In the genomic region with DNA sequence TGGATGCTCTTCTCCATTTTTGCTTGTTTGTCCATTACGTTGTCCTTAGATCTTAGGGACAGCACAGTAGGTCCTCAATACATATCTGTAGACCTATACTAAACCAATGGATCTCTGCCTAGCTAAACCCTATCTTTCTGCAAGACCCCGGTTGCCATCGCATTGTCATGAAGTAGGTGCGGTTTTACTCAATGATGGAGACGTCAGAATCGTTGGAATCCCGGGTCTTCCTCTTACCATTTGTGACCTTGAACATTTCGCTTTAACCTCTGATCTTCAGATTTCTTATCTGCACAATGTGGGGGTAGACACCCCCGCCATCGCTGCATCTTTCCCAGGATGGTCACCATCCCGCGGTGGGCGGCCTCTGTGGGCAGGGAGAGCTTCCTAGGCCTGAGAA, we compare ENCODE assay signal across 8 mouse cellular contexts. TPM values are rescaled to one million over a fixed set of nuclear protein-coding genes. Genes with fewer than 3 reads are reported as not detected.
DNase-seq lines count a peak whose midpoint lies in the region; ATAC-seq and TF ChIP-seq lines count a peak whose summit lies in the region.

No protein-coding gene starts in this region.

- no peak for TF ChIP-seq POLR2A in thymus, adult 2 months (IDR thresholded peaks at IDR 0.05; ENCODE audit: control insufficient read depth, extremely low read depth, insufficient read depth, low read length, poor library complexity)

- H3K4me1 ChIP-seq in heart, embryonic 10.5 days, result peaks cover 18% of the 10 kb centered on the region
- H3K4me1 ChIP-seq in thymus, adult 2 months (replicated peaks; ENCODE audit: control insufficient read depth, insufficient read depth, low read length), result peaks cover 16% of the 10 kb centered on the region
- H3K4me1 ChIP-seq in liver, embryonic 14.5 days (replicated peaks; ENCODE audit: control insufficient read depth in 2 of 2, insufficient read depth in 2 of 2, low read length in 1 of 2), result no peaks in the 10 kb centered on the region

- no peaks in the 10 kb centered on the region for H3K9me3 ChIP-seq in heart, embryonic 10.5 days
- H3K9me3 ChIP-seq in liver, embryonic 14.5 days (ENCODE audit: control insufficient read depth, low read length), result no peaks in the 10 kb centered on the region

- peaks cover 81% of the 10 kb centered on the region for H3K27me3 ChIP-seq in heart, embryonic 10.5 days (ENCODE audit: insufficient read depth, poor library complexity, severe bottlenecking)
- peaks cover 33% of the 10 kb centered on the region; the same call in 1 of the 2 replicates for H3K27me3 ChIP-seq in thymus, adult 2 months (ENCODE audit: control insufficient read depth, insufficient read depth, low read length)
- peaks cover 33% of the 10 kb centered on the region for H3K27me3 ChIP-seq in liver, embryonic 14.5 days (ENCODE audit: control insufficient read depth, insufficient read depth, low read length)

- peak overlapping the region; percentile 71 for H3K4me3 ChIP-seq in heart, embryonic 10.5 days
- H3K4me3 ChIP-seq in thymus, adult 2 months (ENCODE audit: control insufficient read depth, insufficient read depth, low read length), result peak overlapping the region; percentile 48
- no peak overlapping the region; a peak in 1 of 4 replicates for H3K4me3 ChIP-seq in liver, embryonic 14.5 days (ENCODE audit: insufficient read depth in 1 of 2, low read depth in 2 of 2, low read length in 2 of 2)

- H3K9ac ChIP-seq in liver, embryonic 14.5 days (replicated peaks), result no peak overlapping the region

- WGBS in heart, embryonic 10.5 days, result 15% methylated on average over 13 of the region's 13 CpGs
- 21% methylated on average over 13 of the region's 13 CpGs for WGBS in thymus, adult 2 months
- 15% methylated on average over 13 of the region's 13 CpGs for WGBS in liver, embryonic 14.5 days (ENCODE audit: insufficient replicate concordance)

- peak overlapping the region; percentile 63; the same call in 1 of the 2 replicates for H3K4me2 ChIP-seq in liver, embryonic 14.5 days (ENCODE audit: low read depth)

- DNase-seq in heart, embryonic 10.5 days (ENCODE audit: low spot score), result no peak
- no peak for DNase-seq in heart, postnatal 14 days
- DNase-seq in thymus, adult 2 months, result no peak
- DNase-seq in thymus, postnatal 36 days, result no peak
- no peak for DNase-seq in liver, embryonic 14.5 days (ENCODE audit: low read depth in 3 of 3, low spot score in 3 of 3)
- no peak for DNase-seq in thymus, postnatal 25 days
- DNase-seq in urinary bladder, adult 18-20 months (ENCODE audit: low spot score in 2 of 2), result no peak
- DNase-seq in cerebellum, postnatal 10 days, result no peak

- no peak for ATAC-seq in liver, embryonic 14.5 days (ENCODE audit: insufficient read depth)

- intact Hi-C loops in heart, postnatal 14 days (cut with DNase I), result no loop called here

- H3K27ac ChIP-seq in heart, embryonic 10.5 days, result no peak overlapping the region
- no peak overlapping the region for H3K27ac ChIP-seq in thymus, adult 2 months (ENCODE audit: control insufficient read depth, insufficient read depth, low read length)
- H3K27ac ChIP-seq in liver, embryonic 14.5 days, result no peak overlapping the region

- no peak for TF ChIP-seq EP300 in liver, embryonic 14.5 days (IDR thresholded peaks at IDR 0.05; ENCODE audit: low read depth)

- no peaks in the 10 kb centered on the region for H3K36me3 ChIP-seq in heart, embryonic 10.5 days
- H3K36me3 ChIP-seq in thymus, adult 2 months (ENCODE audit: control insufficient read depth, insufficient read depth, low read length), result no peaks in the 10 kb centered on the region
- H3K36me3 ChIP-seq in liver, embryonic 14.5 days (replicated peaks; ENCODE audit: control insufficient read depth, insufficient read depth, low read depth), result no peaks in the 10 kb centered on the region

- no peak for TF ChIP-seq CTCF in thymus, adult 2 months (IDR thresholded peaks at IDR 0.05; ENCODE audit: borderline replicate concordance, control insufficient read depth, extremely low read depth, insufficient read depth, low read length, poor library complexity)
- no peak for TF ChIP-seq CTCF in liver, embryonic 14.5 days (IDR thresholded peaks at IDR 0.05; ENCODE audit: low read depth)

RNA-seq across cellular contexts. Expression of gene Wfs1, which starts 38.7 kb away (rescaled TPM):
- 17.4 and 30.7 TPM in 2 replicates for polyA plus RNA-seq in heart, embryonic 10.5 days (2016; fragmentation: Nextera tagmentation; extraction: Ambion mirVana)
- total RNA-seq in heart, postnatal 14 days (2021), result 10 to 100 TPM; 51.6 to 52.8 TPM
- 7.1 and 8.5 TPM in 2 replicates for polyA plus RNA-seq in thymus, adult 2 months (2012; rRNA removed)
- polyA plus RNA-seq in liver, embryonic 14.5 days (2012; rRNA removed), result 0.73 and 0.84 TPM in 2 replicates
- 0.72 and 0.95 TPM in 2 replicates for polyA plus RNA-seq in liver, embryonic 14.5 days (2014; fragmentation: Nextera tagmentation; extraction: Ambion mirVana)

RNA-seq across cellular contexts. Expression of gene Gm1043, which starts 57.5 kb away (rescaled TPM):
- not detected in 2 replicates for polyA plus RNA-seq in heart, embryonic 10.5 days (2016; fragmentation: Nextera tagmentation; extraction: Ambion mirVana)
- under 1 TPM in 1 of 2 experiments, not detected in 1; 0.02 TPM for total RNA-seq in heart, postnatal 14 days (2021)
- 3.6 and 4.3 TPM in 2 replicates for polyA plus RNA-seq in thymus, adult 2 months (2012; rRNA removed)
- polyA plus RNA-seq in liver, embryonic 14.5 days (2012; rRNA removed), result not detected in 2 replicates
- not detected in 2 replicates for polyA plus RNA-seq in liver, embryonic 14.5 days (2014; fragmentation: Nextera tagmentation; extraction: Ambion mirVana)

Comparison
In these comparisons a context has a peak if more than half of its experiments do, and no peak if none do; other contexts are left out.
1. H3K4me3 ChIP-seq: peak in heart, embryonic 10.5 days (single experiment) and thymus, adult 2 months (single experiment); none in liver, embryonic 14.5 days (0 of 2).